Mouse (Mus musculus): ENCODE data around the gene H2al1h.

DNA sequence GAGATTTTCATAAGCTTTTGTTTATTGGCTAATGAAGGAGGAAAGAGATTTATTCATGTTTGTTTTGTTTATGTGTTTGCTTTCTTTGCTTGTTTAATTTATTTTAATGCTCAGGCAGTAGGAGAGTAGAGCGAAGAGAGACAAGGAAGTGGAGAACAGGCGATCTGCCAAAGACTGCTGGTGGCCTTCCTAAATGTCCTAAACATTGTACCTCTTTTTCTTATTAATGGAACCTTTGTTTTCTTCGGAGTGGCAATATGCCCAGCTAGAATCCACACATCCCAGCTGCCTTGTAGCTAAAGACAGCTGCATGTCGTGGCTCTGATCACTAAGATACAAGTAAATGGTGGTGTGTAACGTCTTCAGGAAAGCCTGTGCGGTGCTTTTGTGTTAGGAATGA is 44.2 kb upstream of the H2al1h start:
- TF ChIP-seq POLR2A (IDR thresholded peaks at IDR 0.05; ENCODE audit: borderline replicate concordance, extremely low read depth, low read depth, low read length) (no peak), CTCF (IDR thresholded peaks at IDR 0.05; ENCODE audit: insufficient read depth, low read length) (no peak)
